Comparison of ENCODE assay signal across 17 mouse cellular contexts in genomic region chr11:18948600-18949295, GRCm38 (mm10).
DNase-seq lines count a peak whose midpoint lies in the region; ATAC-seq and TF ChIP-seq lines count a peak whose summit lies in the region.
"Had no signal": no experiment of that assay in that cellular context is flagged by ENCODE, and none has a peak within 500 bp of the region (broad histone marks: within the 10 kb centered on the region; RNA-seq: fewer than 3 reads in every experiment).

No protein-coding gene starts in this region.

- intact Hi-C loops in heart, postnatal 14 days (cut with DNase I), result loop anchor here (5.0 kb wide), 1 partner anchor 69 kb away; the partner anchor contains the start of gene Meis1

- peak overlapping the region; percentile 88 for H3K27ac ChIP-seq in heart, embryonic 15.5 days
- H3K27ac ChIP-seq: embryonic facial prominence, embryonic 15.5 days; hindbrain, embryonic 12.5 days; intestine, embryonic 15.5 days; limb, embryonic 15.5 days; macrophage; midbrain, embryonic 15.5 days had no signal

- no peak for ATAC-seq in heart, embryonic 15.5 days (replicated peaks; ENCODE audit: insufficient number of reproducible peaks, insufficient read depth, low FRiP score, low read depth)
- peak; percentile 74 for ATAC-seq in G1E (ENCODE audit: extremely low read depth, insufficient number of reproducible peaks, low FRiP score, poor library complexity, severe bottlenecking)
- ATAC-seq in hematopoietic stem cell, adult 5-6 weeks (replicated peaks in 1 of 2; ENCODE audit: insufficient read depth in 1 of 2, low FRiP score in 2 of 2, low TSS enrichment in 1 of 2, low read depth in 1 of 2, poor library complexity in 2 of 2, severe bottlenecking in 2 of 2), result peak; percentile 77 to 84
- ATAC-seq: intestine, embryonic 15.5 days; midbrain, embryonic 15.5 days had no signal

- H3K27me3 ChIP-seq in heart, embryonic 15.5 days, result no peaks in the 10 kb centered on the region
- H3K27me3 ChIP-seq in G1E (ENCODE audit: insufficient read depth, low read length), result peaks cover 34% of the 10 kb centered on the region
- H3K27me3 ChIP-seq: embryonic facial prominence, embryonic 15.5 days; hindbrain, embryonic 12.5 days; intestine, embryonic 15.5 days; midbrain, embryonic 15.5 days had no signal

- no peak for DNase-seq in heart, postnatal 14 days
- DNase-seq in 3T3-L1 (ENCODE audit: low read depth, low spot score) (peak; percentile 29), G1E (ENCODE audit: low spot score) (no peak)
- DNase-seq in ovary, adult 18-20 months (ENCODE audit: low spot score), result no peak
- DNase-seq in kidney, postnatal 25 days, result no peak
- DNase-seq: cerebellum, adult 9-10 months; lung, embryonic 14.5 days; spleen, adult 18-20 months; thymus, postnatal 25 days had no signal

- peaks cover 54% of the 10 kb centered on the region for H3K4me1 ChIP-seq in heart, embryonic 15.5 days (replicated peaks)
- H3K4me1 ChIP-seq in G1E (ENCODE audit: insufficient read depth, low read depth, low read length), result peaks cover 9% of the 10 kb centered on the region

- no peak overlapping the region for H3K4me2 ChIP-seq in heart, embryonic 15.5 days
- H3K4me2 ChIP-seq: embryonic facial prominence, embryonic 15.5 days; hindbrain, embryonic 12.5 days; intestine, embryonic 15.5 days; limb, embryonic 15.5 days; lung, embryonic 14.5 days; midbrain, embryonic 15.5 days had no signal

- no peak for TF ChIP-seq CTCF in G1E (IDR thresholded peaks at IDR 0.05; ENCODE audit: low read depth, low read length)

- no peak overlapping the region for H3K4me3 ChIP-seq in heart, embryonic 15.5 days
- no peak overlapping the region for H3K4me3 ChIP-seq in G1E (ENCODE audit: low read depth, low read length)
- H3K4me3 ChIP-seq: embryonic facial prominence, embryonic 15.5 days; hindbrain, embryonic 12.5 days; intestine, embryonic 15.5 days; limb, embryonic 15.5 days; midbrain, embryonic 15.5 days had no signal

- H3K9me3 ChIP-seq in heart, embryonic 15.5 days (replicated peaks), result no peaks in the 10 kb centered on the region
- no peaks in the 10 kb centered on the region for H3K9me3 ChIP-seq in G1E (replicated peaks)
- H3K9me3 ChIP-seq: embryonic facial prominence, embryonic 15.5 days; hindbrain, embryonic 12.5 days; intestine, embryonic 15.5 days; limb, embryonic 15.5 days; midbrain, embryonic 15.5 days had no signal

- H3K36me3 ChIP-seq in heart, embryonic 15.5 days, result no peaks in the 10 kb centered on the region
- no peaks in the 10 kb centered on the region for H3K36me3 ChIP-seq in G1E (replicated peaks)
- H3K36me3 ChIP-seq: embryonic facial prominence, embryonic 15.5 days; hindbrain, embryonic 12.5 days; intestine, embryonic 15.5 days; limb, embryonic 15.5 days; midbrain, embryonic 15.5 days had no signal

- 53% methylated on average over 13 of the region's 13 CpGs for WGBS in heart, embryonic 15.5 days

- H3K9ac ChIP-seq in heart, embryonic 15.5 days, result no peak overlapping the region
- H3K9ac ChIP-seq: embryonic facial prominence, embryonic 15.5 days; hindbrain, embryonic 12.5 days; intestine, embryonic 15.5 days; limb, embryonic 15.5 days; lung, embryonic 14.5 days; midbrain, embryonic 15.5 days had no signal
